Mouse (Mus musculus) hindbrain, embryonic 15.5 days (tissue): ENCODE results near the gene Plppr5. TPM values are rescaled to one million over a fixed set of nuclear protein-coding genes. Genes with fewer than 3 reads are reported as not detected.

Experiments
- ATAC-seq: fragments of 200-750 bp; cut with Nextera tagmentation; 2 replicates; pipeline ENCODE4 v1.8.0; 2017; ENCODE audit warnings: low read depth, moderate number of reproducible peaks, moderate TSS enrichment; ENCODE audit not compliant: low FRiP score
- H3K27ac ChIP-seq: fragments of 300-500 bp; sonication (generic); replicated peaks from 2 replicates; pipeline ENCODE4 v1.5.1; 2015; ENCODE audit warnings: mild to moderate bottlenecking, inconsistent platforms
- H3K27me3 ChIP-seq: fragments of 300-500 bp; sonication (generic); 2 replicates; pipeline ENCODE4 v1.6.1; 2015; ENCODE audit warnings: control low read depth, inconsistent platforms
- H3K36me3 ChIP-seq: fragments of 300-500 bp; sonication (generic); 2 replicates; pipeline ENCODE4 v1.6.1; 2015; ENCODE audit warnings: control low read depth, inconsistent platforms
- H3K4me1 ChIP-seq: fragments of 300-500 bp; sonication (generic); replicated peaks from 2 replicates; pipeline ENCODE4 v1.6.1; 2015; ENCODE audit warnings: control low read depth, inconsistent platforms
- H3K4me2 ChIP-seq: fragments of 300-500 bp; sonication (generic); 2 replicates; pipeline ENCODE4 v1.6.1; 2015; ENCODE audit warnings: moderate library complexity, mild to moderate bottlenecking, inconsistent platforms
- H3K4me3 ChIP-seq: fragments of 300-500 bp; sonication (generic); 2 replicates; pipeline ENCODE4 v1.5.1; 2015; ENCODE audit warnings: mild to moderate bottlenecking, inconsistent platforms
- H3K9ac ChIP-seq: fragments of 300-500 bp; sonication (generic); 2 replicates; pipeline ENCODE4 v1.6.1; 2015; ENCODE audit warnings: inconsistent platforms
- H3K9me3 ChIP-seq: fragments of 300-500 bp; sonication (generic); 2 replicates; pipeline ENCODE4 v1.6.1; 2016; ENCODE audit warnings: control low read depth, inconsistent platforms
- WGBS: fragments of 180-500 bp; shearing (Covaris S2); methylation state at CpG from one replicate; pipeline ENCODE4 v1.1.7; 2015; 5-methylcytosine and 5-hydroxymethylcytosine counted together
- polyA plus RNA-seq: library from polyadenylated mRNA; unstranded; fragments of >200 nt; fragmentation: Nextera tagmentation; extraction: Ambion mirVana; gene quantifications from 2 replicates; pipeline ENCODE4 v1.2.1, GENCODE M21; 2015

The Plppr5 gene
- 6.9 and 7.2 TPM in 2 replicates for polyA plus RNA-seq

DNA sequence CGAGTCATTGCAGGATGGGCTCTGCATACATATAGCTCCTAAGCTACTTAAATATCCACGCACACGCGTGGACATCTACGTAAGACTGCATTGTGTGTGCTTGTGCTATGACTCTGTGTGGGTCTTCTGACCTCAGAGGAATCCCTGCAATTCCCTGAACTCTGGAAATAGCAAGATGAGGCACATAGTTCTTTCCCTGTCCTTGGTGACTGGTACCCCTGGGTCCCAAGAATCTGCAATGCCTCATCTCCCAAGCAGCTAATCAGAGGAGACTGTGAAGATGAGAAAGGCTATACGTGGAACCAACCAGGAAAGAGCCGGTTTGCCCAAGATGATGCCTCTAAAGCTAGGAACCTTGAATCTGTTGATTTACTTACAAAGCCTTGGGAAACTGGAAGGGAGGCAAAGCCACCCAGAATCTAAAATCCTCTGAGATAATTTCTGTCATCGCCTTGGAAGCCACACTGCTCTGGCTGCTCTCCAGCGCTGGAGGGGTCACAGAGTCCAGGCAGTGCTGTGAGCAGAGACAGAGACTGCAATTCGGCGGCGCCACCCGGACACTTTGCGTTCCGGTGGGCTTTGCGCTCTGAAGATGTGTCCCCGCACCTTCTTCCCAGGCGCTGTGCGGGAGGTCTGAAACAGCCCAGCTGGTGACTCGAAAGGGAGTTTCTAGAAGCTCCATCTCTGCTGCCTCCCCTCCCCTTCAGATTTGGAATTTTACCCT is at the start of gene Plppr5:
Plppr5 (plus strand) TSS at position 308 of the 724 bp plus-strand sequence.
- H3K27ac ChIP-seq = peak within 1 kb of the TSS; percentile 86
- 20% methylated on average over 20 of the region's 20 CpGs for WGBS

DNA sequence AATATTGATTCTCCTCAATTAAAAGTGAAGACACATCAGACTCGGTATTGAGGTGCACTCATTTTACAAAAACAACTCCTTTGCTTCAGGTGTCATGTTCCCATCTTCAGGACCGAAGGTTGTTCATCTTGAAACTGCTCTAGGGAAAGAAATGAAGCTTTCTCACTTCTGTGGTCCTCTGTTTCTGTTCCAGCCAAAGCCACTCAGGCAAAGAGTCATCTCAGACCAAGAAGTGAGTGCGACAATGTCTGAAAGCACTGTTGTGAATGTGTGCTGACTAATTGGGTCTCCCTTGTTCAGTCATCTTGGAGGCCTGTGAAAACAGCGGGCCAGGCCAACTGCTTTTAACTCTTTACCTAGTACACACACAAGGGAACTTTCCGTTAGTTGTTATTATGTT is 24.7 kb upstream of the Plppr5 start:
- 88% methylated on average over 5 of the region's 5 CpGs for WGBS

More for the DNA sequence above, at the start of gene Plppr5:
- no peaks in the 10 kb centered on the region for H3K9me3 ChIP-seq
- peak within 1 kb of the TSS; percentile 84 for H3K9ac ChIP-seq
- ATAC-seq = peak; percentile 81
- no peaks in the 10 kb centered on the region for H3K36me3 ChIP-seq
- no peaks in the 10 kb centered on the region for H3K27me3 ChIP-seq
- peak within 1 kb of the TSS; percentile 86 for H3K4me3 ChIP-seq
- peak within 1 kb of the TSS; percentile 92 for H3K4me2 ChIP-seq
- H3K4me1 ChIP-seq = peaks cover 12% of the 10 kb centered on the region

DNA sequence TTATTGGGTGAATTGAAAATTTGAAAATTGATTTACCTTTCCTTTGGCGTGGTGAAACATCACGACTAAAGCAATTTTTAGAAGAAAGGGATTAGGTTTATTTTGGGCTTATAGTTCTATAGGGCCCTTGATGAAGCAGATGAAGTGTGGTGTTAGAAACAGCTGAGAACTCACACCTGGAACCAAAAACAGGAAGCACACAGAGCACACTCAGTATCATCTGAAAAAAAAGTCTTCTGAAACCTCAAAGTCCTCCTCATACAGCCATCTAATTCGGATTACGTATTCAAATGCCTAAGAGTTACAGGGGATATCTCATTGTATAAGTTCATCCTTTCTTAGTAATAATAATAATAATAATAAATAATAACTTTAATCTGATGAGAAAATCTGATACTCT is 24.1 kb upstream of the Plppr5 start:
- WGBS = 97% methylated on average over 4 of the region's 4 CpGs
- Histone ChIP-seq H3K9ac (no peak overlapping the region), H3K36me3 (no peaks in the 10 kb centered on the region), H3K4me3 (no peak overlapping the region), H3K27ac (no peak overlapping the region), H3K9me3 (no peaks in the 10 kb centered on the region), H3K4me1 (no peaks in the 10 kb centered on the region), H3K4me2 (no peak overlapping the region), H3K27me3 (no peaks in the 10 kb centered on the region)
- ATAC-seq = no peak

More for the DNA sequence above, 24.7 kb upstream of the Plppr5 start:
- Histone ChIP-seq H3K27me3 (no peaks in the 10 kb centered on the region), H3K9me3 (no peaks in the 10 kb centered on the region), H3K4me1 (no peaks in the 10 kb centered on the region), H3K36me3 (no peaks in the 10 kb centered on the region), H3K4me3 (no peak overlapping the region), H3K4me2 (no peak overlapping the region), H3K9ac (no peak overlapping the region), H3K27ac (no peak overlapping the region)
- no peak for ATAC-seq

DNA sequence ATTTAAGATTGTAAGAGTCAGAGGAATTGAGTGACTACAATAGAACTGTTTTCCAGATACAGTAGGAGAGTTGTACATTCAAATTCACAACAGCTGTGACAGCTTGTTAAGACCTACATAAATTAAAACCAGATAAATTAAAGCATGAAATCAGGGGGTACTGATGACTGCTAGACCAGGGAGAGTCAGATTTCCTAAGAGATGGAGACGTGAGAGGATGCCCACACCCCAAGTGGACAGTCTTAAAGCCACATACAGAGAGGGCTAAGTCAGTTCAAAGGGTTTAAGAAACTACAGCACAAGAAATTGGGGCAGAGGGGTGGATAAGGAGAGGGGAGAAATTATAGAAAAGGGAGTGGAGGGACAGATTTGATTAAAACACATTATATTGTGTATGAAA is 17.7 kb upstream of the Plppr5 start:
- no peaks in the 10 kb centered on the region for H3K4me1 ChIP-seq
- no peaks in the 10 kb centered on the region for H3K9me3 ChIP-seq
- no peak overlapping the region for H3K4me3 ChIP-seq
- ATAC-seq = no peak
- no peak overlapping the region for H3K9ac ChIP-seq
- H3K4me2 ChIP-seq = no peak overlapping the region
- H3K27me3 ChIP-seq = no peaks in the 10 kb centered on the region
- no peaks in the 10 kb centered on the region for H3K36me3 ChIP-seq
- H3K27ac ChIP-seq = no peak overlapping the region
- 42% methylated on average over 1 of the region's 1 CpGs for WGBS

DNA sequence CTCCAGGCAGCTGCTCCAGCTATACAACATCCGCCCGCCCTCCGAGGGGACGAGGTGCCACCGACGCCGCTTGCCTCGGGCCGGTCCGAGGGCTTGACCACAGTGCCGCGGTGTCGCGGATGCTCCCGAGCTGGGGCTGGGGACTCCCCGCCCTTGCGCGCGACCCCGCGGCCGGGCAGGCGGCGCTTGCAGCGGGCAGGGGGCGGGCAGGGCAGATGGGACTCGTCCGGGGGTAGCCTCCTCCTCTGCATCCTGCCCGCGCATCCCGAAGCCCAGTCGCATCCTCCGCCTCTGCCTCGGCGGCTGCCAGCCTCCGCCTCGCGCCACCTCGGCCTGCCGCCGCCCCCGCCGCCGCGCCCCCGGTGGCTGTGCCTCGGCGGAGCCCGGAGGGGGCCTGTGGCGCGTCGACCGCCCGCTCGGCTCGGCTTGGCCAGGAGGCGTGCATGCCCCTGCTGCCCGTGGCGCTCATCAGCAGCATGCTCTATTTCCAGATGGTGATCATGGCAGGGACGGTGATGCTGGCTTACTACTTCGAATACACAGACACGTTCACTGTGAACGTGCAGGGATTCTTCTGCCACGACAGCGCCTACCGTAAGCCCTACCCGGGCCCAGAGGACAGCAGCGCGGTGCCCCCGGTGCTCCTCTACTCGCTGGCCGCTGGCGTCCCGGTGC is 754 bp downstream of the Plppr5 start:
- H3K9ac ChIP-seq = peak overlapping the region; percentile 84
- no peaks in the 10 kb centered on the region for H3K36me3 ChIP-seq
- H3K4me1 ChIP-seq = peaks cover 12% of the 10 kb centered on the region
- WGBS = under 1% methylated on average over 60 of the region's 74 CpGs
- H3K27me3 ChIP-seq = no peaks in the 10 kb centered on the region
- peak overlapping the region; percentile 86 for H3K4me3 ChIP-seq
- peak overlapping the region; percentile 92 for H3K4me2 ChIP-seq
- H3K9me3 ChIP-seq = no peaks in the 10 kb centered on the region
- ATAC-seq = peak; percentile 86
- peak overlapping the region; percentile 86 for H3K27ac ChIP-seq

DNA sequence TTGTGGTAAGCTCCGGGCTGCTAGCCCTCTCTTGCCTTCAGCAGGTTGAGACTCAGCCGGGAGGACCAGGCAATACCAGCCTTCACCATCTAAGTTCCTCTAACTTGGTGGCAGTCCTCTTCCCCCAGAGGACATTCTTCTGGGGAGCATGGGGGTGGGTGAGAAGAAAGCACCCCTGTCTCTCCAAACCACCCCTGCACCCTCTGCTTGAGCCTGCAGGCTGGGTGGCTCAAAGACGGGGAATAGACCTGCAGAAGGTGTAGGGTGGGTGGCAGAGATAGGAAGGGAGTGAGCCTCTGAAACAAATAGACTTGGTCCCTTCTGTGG is 1.3 kb downstream of the Plppr5 start:
- H3K27me3 ChIP-seq = no peaks in the 10 kb centered on the region
- peak; percentile 24; the same call in 1 of the 2 replicates for ATAC-seq
- H3K36me3 ChIP-seq = no peaks in the 10 kb centered on the region
- WGBS = 13% methylated on average over 3 of the region's 3 CpGs
- H3K9me3 ChIP-seq = no peaks in the 10 kb centered on the region
- H3K4me1 ChIP-seq = peaks cover 12% of the 10 kb centered on the region
- H3K9ac ChIP-seq = peak overlapping the region; percentile 84
- peak overlapping the region; percentile 86 for H3K27ac ChIP-seq
- peak overlapping the region; percentile 86 for H3K4me3 ChIP-seq
- peak overlapping the region; percentile 92 for H3K4me2 ChIP-seq

DNA sequence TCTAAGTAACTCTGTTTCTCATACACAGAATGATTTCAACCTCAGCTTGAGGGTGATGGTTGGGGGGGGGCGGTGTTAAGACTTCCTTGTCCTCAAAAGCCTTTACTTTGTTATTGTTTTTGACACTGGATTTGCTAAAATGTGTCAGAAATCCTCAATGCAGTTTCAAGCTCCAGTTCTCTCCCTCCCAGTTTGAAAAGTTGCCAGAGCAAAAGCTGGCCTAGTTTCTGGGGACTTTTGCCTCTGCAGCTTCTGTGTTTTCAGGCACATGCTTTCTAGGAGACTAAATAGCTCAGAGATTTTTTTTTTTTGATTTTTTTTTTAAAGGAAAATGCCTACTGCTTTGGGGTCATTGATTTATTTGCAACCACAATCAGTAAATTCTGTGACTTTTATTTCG is 2.7 kb downstream of the Plppr5 start:
- H3K27ac ChIP-seq = no peak overlapping the region
- H3K9ac ChIP-seq = no peak overlapping the region
- no peaks in the 10 kb centered on the region for H3K27me3 ChIP-seq
- H3K4me2 ChIP-seq = peak overlapping the region; percentile 92
- H3K4me3 ChIP-seq = no peak overlapping the region
- no peaks in the 10 kb centered on the region for H3K9me3 ChIP-seq
- no peak for ATAC-seq
- 95% methylated on average over 2 of the region's 2 CpGs for WGBS
- peaks cover 12% of the 10 kb centered on the region for H3K4me1 ChIP-seq
- H3K36me3 ChIP-seq = no peaks in the 10 kb centered on the region

DNA sequence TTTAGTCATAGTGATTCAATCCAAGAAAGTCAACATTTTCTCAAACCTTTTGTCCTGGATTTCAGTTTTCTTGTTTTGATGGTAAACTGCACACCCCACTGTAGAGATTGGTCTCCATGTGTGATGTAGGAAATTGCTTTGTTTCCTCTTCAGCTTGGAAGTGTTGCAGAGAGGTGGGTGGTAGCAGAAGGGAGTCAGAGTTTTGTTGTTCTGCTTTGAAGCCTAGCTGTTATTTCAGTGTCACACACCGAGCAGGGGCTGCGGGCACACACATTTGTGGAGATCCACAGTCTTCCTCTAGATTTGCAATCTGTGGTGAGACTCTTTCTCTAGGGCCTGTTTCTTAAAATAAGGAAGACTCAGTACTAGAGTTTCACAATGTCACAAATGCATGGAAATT is 8.0 kb downstream of the Plppr5 start:
- Histone ChIP-seq H3K27me3 (no peaks in the 10 kb centered on the region), H3K27ac (no peak overlapping the region), H3K4me2 (no peak overlapping the region), H3K4me3 (no peak overlapping the region), H3K9me3 (no peaks in the 10 kb centered on the region), H3K36me3 (no peaks in the 10 kb centered on the region), H3K4me1 (no peaks in the 10 kb centered on the region), H3K9ac (no peak overlapping the region)
- 87% methylated on average over 2 of the region's 2 CpGs for WGBS
- no peak for ATAC-seq

DNA sequence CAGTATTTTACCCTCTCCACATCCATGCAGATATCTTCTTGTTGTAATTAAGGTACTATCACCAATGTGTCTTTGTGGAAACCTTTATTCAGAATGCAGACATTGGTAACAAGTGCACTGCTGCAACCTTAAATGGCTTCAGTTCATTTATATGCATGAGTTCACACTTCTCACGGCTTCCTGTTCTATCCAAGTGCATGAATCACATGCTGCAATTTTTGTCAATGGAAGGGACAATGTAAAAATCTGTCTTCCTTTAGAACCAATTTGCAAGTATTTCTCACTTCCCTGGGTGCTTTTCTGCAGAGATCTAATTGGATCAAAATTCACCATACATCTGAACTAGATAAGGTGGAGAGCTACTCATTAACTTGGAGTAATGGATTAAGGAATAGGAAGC is 27.8 kb downstream of the Plppr5 start:
- no peaks in the 10 kb centered on the region for H3K27me3 ChIP-seq
- H3K9ac ChIP-seq = no peak overlapping the region
- H3K36me3 ChIP-seq = no peaks in the 10 kb centered on the region
- WGBS = 54% methylated on average over 1 of the region's 1 CpGs
- H3K4me3 ChIP-seq = no peak overlapping the region
- no peaks in the 10 kb centered on the region for H3K9me3 ChIP-seq
- H3K4me2 ChIP-seq = no peak overlapping the region
- ATAC-seq = no peak
- no peak overlapping the region for H3K27ac ChIP-seq
- H3K4me1 ChIP-seq = no peaks in the 10 kb centered on the region

DNA sequence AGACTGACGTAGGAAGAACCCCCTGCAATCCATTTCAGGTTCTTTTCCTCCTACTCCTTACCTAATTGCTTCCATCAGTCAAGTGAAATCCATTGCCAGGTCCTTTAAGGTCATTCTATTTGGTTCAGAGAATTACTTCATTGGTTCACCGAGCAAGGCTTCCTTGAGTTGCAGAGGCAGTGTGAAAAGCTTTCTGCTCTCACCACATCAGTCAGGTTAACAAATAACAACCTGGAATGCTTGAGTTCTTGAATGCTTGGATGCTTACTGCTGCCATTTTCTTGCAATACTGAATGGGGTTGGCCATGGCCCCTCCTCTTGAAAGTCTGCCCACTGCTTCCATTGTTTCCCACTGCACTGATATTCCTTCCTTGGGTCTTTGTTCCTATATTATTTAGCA is 28.8 kb downstream of the Plppr5 start:
- H3K27ac ChIP-seq = no peak overlapping the region
- no peak overlapping the region for H3K4me2 ChIP-seq
- H3K4me1 ChIP-seq = no peaks in the 10 kb centered on the region
- H3K9me3 ChIP-seq = no peaks in the 10 kb centered on the region
- WGBS = 47% methylated on average over 2 of the region's 2 CpGs
- no peak for ATAC-seq
- H3K4me3 ChIP-seq = no peak overlapping the region
- H3K36me3 ChIP-seq = no peaks in the 10 kb centered on the region
- H3K27me3 ChIP-seq = no peaks in the 10 kb centered on the region
- H3K9ac ChIP-seq = no peak overlapping the region

DNA sequence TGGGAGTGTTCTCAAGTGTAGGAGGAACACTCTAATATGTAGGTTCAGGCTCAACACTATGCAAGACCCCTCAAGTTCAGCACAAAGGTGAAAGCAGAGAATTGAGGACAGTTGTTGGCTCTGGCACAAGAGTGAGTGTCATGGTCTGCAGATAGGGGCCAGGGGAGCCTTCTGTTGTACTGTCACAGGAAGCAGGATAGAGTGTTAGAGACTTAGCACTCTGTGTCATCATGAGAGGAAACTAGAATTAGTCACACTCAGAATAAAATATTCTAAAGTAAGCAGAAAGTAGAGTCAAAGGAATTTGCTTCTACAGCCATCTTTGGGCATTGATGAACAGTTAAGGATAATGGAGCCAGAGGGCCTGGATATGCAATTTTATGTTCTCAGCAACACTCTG is 31.7 kb downstream of the Plppr5 start:
- Histone ChIP-seq H3K4me2 (no peak overlapping the region), H3K9me3 (no peaks in the 10 kb centered on the region), H3K27ac (no peak overlapping the region), H3K36me3 (no peaks in the 10 kb centered on the region), H3K4me1 (no peaks in the 10 kb centered on the region), H3K27me3 (no peaks in the 10 kb centered on the region), H3K9ac (no peak overlapping the region), H3K4me3 (no peak overlapping the region)
- no peak for ATAC-seq

DNA sequence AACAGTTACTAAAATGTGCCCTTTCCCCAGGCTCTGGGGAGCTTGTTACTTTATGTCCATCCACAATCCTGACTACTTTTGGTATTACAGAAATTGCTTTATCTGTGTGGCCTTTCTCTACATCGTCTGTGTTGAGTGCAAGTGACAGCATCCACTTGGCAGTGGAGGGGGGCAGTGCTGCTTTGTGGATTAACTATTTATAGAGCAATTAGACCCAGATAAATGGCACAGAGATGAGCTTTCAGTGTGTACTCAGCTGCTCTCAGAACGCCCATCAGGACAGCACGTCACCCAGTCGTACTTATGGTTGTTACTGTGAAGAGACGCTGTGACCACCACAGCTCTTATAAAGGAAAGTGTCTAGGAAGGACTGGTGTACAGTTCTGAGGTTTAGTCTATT is 36.8 kb downstream of the Plppr5 start:
- no peaks in the 10 kb centered on the region for H3K4me1 ChIP-seq
- WGBS = 72% methylated on average over 5 of the region's 5 CpGs
- no peaks in the 10 kb centered on the region for H3K36me3 ChIP-seq
- no peaks in the 10 kb centered on the region for H3K27me3 ChIP-seq
- no peaks in the 10 kb centered on the region for H3K9me3 ChIP-seq
- no peak overlapping the region for H3K27ac ChIP-seq
- ATAC-seq = no peak
- no peak overlapping the region for H3K4me3 ChIP-seq
- no peak overlapping the region for H3K4me2 ChIP-seq
- no peak overlapping the region for H3K9ac ChIP-seq
